Mouse (Mus musculus) CD4-positive naive resting alpha-beta T cell, adult 76 days (primary cell): Measurements from ENCODE around the gene Cldn22. TPM values are rescaled to one million over a fixed set of nuclear protein-coding genes. Genes with fewer than 3 reads are reported as not detected.

Source experiments
- total RNA-seq: library from RNA; stranded (reverse); gene quantifications from one replicate; pipeline ENCODE4 v1.2.4, GENCODE M21; 2023

The Cldn22 gene
- not detected for total RNA-seq

GRCm38 (mm10) chr8:47824182-47824581, at the start of gene Cldn22:
Gene Cldn22 (plus strand): TSS chr8:47824482.

GRCm38 (mm10) chr8:47821843-47822242, 2.4 kb upstream of the Cldn22 start, which contains the start of gene Cldn24:
Gene Cldn24 (plus strand): TSS chr8:47822143.

Other genes starting within 250 kb of the Cldn22 start
- gene Ing2, start 148.9 kb upstream of the Cldn22 start, total RNA-seq = 32.9 TPM
- 38.9 TPM for gene Cdkn2aip, start 110.5 kb upstream of the Cldn22 start, total RNA-seq
- gene Cldn24, start 2.3 kb upstream of the Cldn22 start, total RNA-seq = not detected
- 1.2 TPM for gene Wwc2, start 166.4 kb downstream of the Cldn22 start, total RNA-seq